Mouse (Mus musculus) c-Kit-positive CD71-positive TER-119-positive erythroid progenitor cells, embryonic 14.5 days (primary cell): ENCODE measurements around the gene Tmem253.
A peak's percentile ranks its signal among the peaks of the same experiment; 100 is the strongest.
"Not testable (repeated sequence)": the region's sequence is repeated elsewhere in the genome, so short reads cannot be mapped to it uniquely, and the experiment has no call there.

Experiments used
- DNase-seq: peaks from one replicate; pipeline ENCODE4 v3.0.0-alpha.2; 2013; ENCODE audit warnings: low spot score

The Tmem253 gene

GRCm38 (mm10) chr14:52022244-52022708 is 6.8 kb downstream of the Tmem253 start:
- no peak for DNase-seq

GRCm38 (mm10) chr14:52022709-52023459 is 7.4 kb downstream of the Tmem253 start:
- DNase-seq, result peak; percentile 82

GRCm38 (mm10) chr14:52024133-52024532 is 8.7 kb downstream of the Tmem253 start:
- DNase-seq, result no peak

GRCm38 (mm10) chr14:52026342-52026741 is 10.9 kb downstream of the Tmem253 start:
- no peak for DNase-seq

GRCm38 (mm10) chr14:52035926-52036325 is 20.5 kb downstream of the Tmem253 start:
- DNase-seq, result no peak

- no peak for DNase-seq
These were observed 23.9 kb downstream of the Tmem253 start for GRCm38 (mm10) chr14:52039332-52039731.

GRCm38 (mm10) chr14:52042359-52042758 is 26.9 kb downstream of the Tmem253 start, which contains the start of gene Olfr221:
TSS of gene Olfr221 (minus strand) at chr14:52042459.
- DNase-seq, result not testable (repeated sequence)

GRCm38 (mm10) chr14:52043446-52043845 is 28.0 kb downstream of the Tmem253 start:
- DNase-seq, result no peak

- DNase-seq, result peak; percentile 12
These were observed 29.6 kb downstream of the Tmem253 start for GRCm38 (mm10) chr14:52044901-52045678.

- no peak for DNase-seq
These were observed 30.6 kb downstream of the Tmem253 start for GRCm38 (mm10) chr14:52045966-52046565.

- DNase-seq, result not testable (repeated sequence)
These were observed 37.3 kb downstream of the Tmem253 start for GRCm38 (mm10) chr14:52052720-52053119.

- no peak for DNase-seq
These were observed 44.5 kb downstream of the Tmem253 start for GRCm38 (mm10) chr14:52059982-52060381.

- DNase-seq, result no peak
These were observed 45.3 kb downstream of the Tmem253 start for GRCm38 (mm10) chr14:52060800-52061199.

GRCm38 (mm10) chr14:52061798-52062197 is 46.3 kb downstream of the Tmem253 start:
- no peak for DNase-seq

- DNase-seq, result no peak
These were observed 50.7 kb downstream of the Tmem253 start for GRCm38 (mm10) chr14:52066135-52066534.
